9 mouse cellular contexts compared by ENCODE assay signal in the genomic region with DNA sequence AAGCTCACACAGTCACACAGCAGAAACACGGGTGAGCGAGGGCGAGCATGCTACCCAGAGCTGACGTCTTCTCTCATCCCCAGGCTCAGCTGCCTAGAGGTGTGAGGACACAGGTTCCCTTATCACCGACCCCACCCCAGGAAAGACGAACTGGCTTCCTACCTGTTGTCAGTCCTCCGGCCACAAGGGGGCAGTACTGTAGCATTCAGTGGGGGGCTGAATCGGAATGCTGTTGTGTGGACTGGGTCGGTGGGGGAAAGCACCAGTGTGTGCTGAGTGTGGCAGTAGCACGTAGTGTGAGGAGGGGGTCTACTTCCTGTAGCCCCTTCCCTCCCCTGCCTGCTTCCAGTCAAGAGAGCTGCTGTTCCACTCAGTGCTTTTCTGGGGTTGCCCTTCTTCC. TPM values are rescaled to one million over a fixed set of nuclear protein-coding genes. Genes with fewer than 3 reads are reported as not detected.
DNase-seq lines count a peak whose midpoint lies in the region; ATAC-seq lines count a peak whose summit lies in the region.
"Had no signal": no experiment of that assay in that cellular context is flagged by ENCODE, and none has a peak within 500 bp of the region (broad histone marks: within the 10 kb centered on the region; RNA-seq: fewer than 3 reads in every experiment).

No protein-coding gene starts in this region.

- peaks cover 13% of the 10 kb centered on the region; the same call in 1 of the 2 replicates for H3K27me3 ChIP-seq in forebrain, embryonic 10.5 days (ENCODE audit: poor library complexity, severe bottlenecking)
- H3K27me3 ChIP-seq in forebrain, embryonic 14.5 days (replicated peaks; ENCODE audit: control insufficient read depth, insufficient read depth, low read length), result no peaks in the 10 kb centered on the region
- 0 out of 2 replicates have a peak, but pooled peaks cover 2% of the 10 kb centered on the region for H3K27me3 ChIP-seq in neural tube, embryonic 15.5 days (replicated peaks)
- no peaks in the 10 kb centered on the region for H3K27me3 ChIP-seq in neural tube, embryonic 11.5 days (ENCODE audit: control insufficient read depth, insufficient read depth, low read length)
- H3K27me3 ChIP-seq: stomach, embryonic 15.5 days had no signal

- no peaks in the 10 kb centered on the region for H3K36me3 ChIP-seq in forebrain, embryonic 10.5 days (replicated peaks)
- no peaks in the 10 kb centered on the region for H3K36me3 ChIP-seq in forebrain, embryonic 14.5 days (ENCODE audit: control insufficient read depth, insufficient read depth, low read length)
- H3K36me3 ChIP-seq in neural tube, embryonic 15.5 days, result no peaks in the 10 kb centered on the region
- H3K36me3 ChIP-seq in neural tube, embryonic 11.5 days (ENCODE audit: control insufficient read depth, insufficient read depth, low read length), result no peaks in the 10 kb centered on the region
- H3K36me3 ChIP-seq: stomach, embryonic 15.5 days had no signal

- H3K27ac ChIP-seq in forebrain, embryonic 10.5 days, result no peak overlapping the region
- no peak overlapping the region for H3K27ac ChIP-seq in forebrain, embryonic 14.5 days (ENCODE audit: low read depth, low read length)
- no peak overlapping the region for H3K27ac ChIP-seq in neural tube, embryonic 15.5 days (replicated peaks)
- no peak overlapping the region for H3K27ac ChIP-seq in neural tube, embryonic 11.5 days (ENCODE audit: low read depth, low read length)
- H3K27ac ChIP-seq: stomach, embryonic 15.5 days had no signal

- no peak for ATAC-seq in forebrain, embryonic 14.5 days
- ATAC-seq in neural tube, embryonic 15.5 days (ENCODE audit: low FRiP score), result no peak
- ATAC-seq in inflammation-experienced regulatory T-cells, adult 6 months, result peak; percentile 54
- no peak for ATAC-seq in neural tube, embryonic 11.5 days (ENCODE audit: insufficient read depth, low FRiP score, low TSS enrichment)

- no peak overlapping the region for H3K4me3 ChIP-seq in forebrain, embryonic 10.5 days
- no peak overlapping the region for H3K4me3 ChIP-seq in forebrain, embryonic 14.5 days (ENCODE audit: low read depth, low read length)
- H3K4me3 ChIP-seq in neural tube, embryonic 15.5 days (replicated peaks), result no peak overlapping the region
- no peak overlapping the region for H3K4me3 ChIP-seq in neural tube, embryonic 11.5 days (ENCODE audit: low read depth, low read length)
- H3K4me3 ChIP-seq: stomach, embryonic 15.5 days had no signal

- peak; percentile 51 for DNase-seq in forebrain, embryonic 10.5 days (ENCODE audit: extremely low spot score, low spot score)
- no peak for DNase-seq in forebrain, embryonic 14.5 days (ENCODE audit: low spot score)
- peak; percentile 53 for DNase-seq in neural tube, embryonic 10.5 days (ENCODE audit: extremely low spot score, low spot score)
- peak; percentile 26 for DNase-seq in c-Kit-positive CD71-positive TER-119-positive erythroid progenitor cells, embryonic 14.5 days (ENCODE audit: low spot score)
- peak; percentile 57 for DNase-seq in neural tube, embryonic 11.5 days (ENCODE audit: low spot score)
- DNase-seq in thymus, postnatal 4 days, result peak; percentile 91

- WGBS in forebrain, embryonic 10.5 days, result 40% methylated on average over 10 of the region's 10 CpGs
- WGBS in forebrain, embryonic 14.5 days, result 45% methylated on average over 10 of the region's 10 CpGs
- WGBS in neural tube, embryonic 15.5 days, result 49% methylated on average over 10 of the region's 10 CpGs
- 42% methylated on average over 10 of the region's 10 CpGs for WGBS in neural tube, embryonic 11.5 days

- peaks cover 34% of the 10 kb centered on the region for H3K4me1 ChIP-seq in forebrain, embryonic 10.5 days
- H3K4me1 ChIP-seq in forebrain, embryonic 14.5 days (ENCODE audit: control insufficient read depth, insufficient read depth, low read length), result peaks cover 11% of the 10 kb centered on the region
- peaks cover 23% of the 10 kb centered on the region for H3K4me1 ChIP-seq in neural tube, embryonic 15.5 days
- H3K4me1 ChIP-seq in neural tube, embryonic 11.5 days (ENCODE audit: control insufficient read depth, insufficient read depth, low read length), result peaks cover 13% of the 10 kb centered on the region

- H3K4me2 ChIP-seq in forebrain, embryonic 14.5 days (ENCODE audit: low read length), result no peak overlapping the region
- no peak overlapping the region for H3K4me2 ChIP-seq in neural tube, embryonic 15.5 days
- H3K4me2 ChIP-seq in neural tube, embryonic 11.5 days (ENCODE audit: low read depth), result no peak overlapping the region
- H3K4me2 ChIP-seq: stomach, embryonic 15.5 days had no signal

- H3K9me3 ChIP-seq in forebrain, embryonic 10.5 days, result no peaks in the 10 kb centered on the region
- no peaks in the 10 kb centered on the region for H3K9me3 ChIP-seq in forebrain, embryonic 14.5 days (replicated peaks; ENCODE audit: control insufficient read depth, low read length)
- H3K9me3 ChIP-seq in neural tube, embryonic 15.5 days (replicated peaks), result no peaks in the 10 kb centered on the region
- H3K9me3 ChIP-seq in neural tube, embryonic 11.5 days (ENCODE audit: control insufficient read depth, low read length), result no peaks in the 10 kb centered on the region
- H3K9me3 ChIP-seq: stomach, embryonic 15.5 days had no signal

- H3K9ac ChIP-seq in forebrain, embryonic 14.5 days (ENCODE audit: low read length), result no peak overlapping the region
- H3K9ac ChIP-seq in neural tube, embryonic 15.5 days (replicated peaks), result no peak overlapping the region
- H3K9ac ChIP-seq in neural tube, embryonic 11.5 days (ENCODE audit: low read length), result no peak overlapping the region
- H3K9ac ChIP-seq: stomach, embryonic 15.5 days had no signal

RNA-seq across cellular contexts. Expression of a gene that starts 16.3 kb away (rescaled TPM):
- polyA plus RNA-seq in forebrain, embryonic 10.5 days (2016; fragmentation: Nextera tagmentation; extraction: Ambion mirVana), result 0.05 and 0.16 TPM in 2 replicates
- polyA plus RNA-seq in forebrain, embryonic 14.5 days (2014; fragmentation: Nextera tagmentation; extraction: Ambion mirVana), result 2.4 and 3.2 TPM in 2 replicates
- 10.1 and 10.3 TPM in 2 replicates for polyA plus RNA-seq in neural tube, embryonic 15.5 days (2015; fragmentation: Nextera tagmentation; extraction: Ambion mirVana)
- polyA plus RNA-seq in inflammation-experienced regulatory T-cells, adult 6 months (2017; shearing (Covaris generic)), result not detected
- 0.37 and 0.54 TPM in 2 replicates for polyA plus RNA-seq in neural tube, embryonic 11.5 days (2014; fragmentation: Nextera tagmentation; extraction: Ambion mirVana)

RNA-seq across cellular contexts. Expression of a gene that starts 39.1 kb away (rescaled TPM):
- not detected in 2 replicates for polyA plus RNA-seq in forebrain, embryonic 10.5 days (2016; fragmentation: Nextera tagmentation; extraction: Ambion mirVana)
- polyA plus RNA-seq in forebrain, embryonic 14.5 days (2014; fragmentation: Nextera tagmentation; extraction: Ambion mirVana), result not detected in 2 replicates
- 0.29 and 0.37 TPM in 2 replicates for polyA plus RNA-seq in neural tube, embryonic 15.5 days (2015; fragmentation: Nextera tagmentation; extraction: Ambion mirVana)
- polyA plus RNA-seq in inflammation-experienced regulatory T-cells, adult 6 months (2017; shearing (Covaris generic)), result under 1 TPM in 1 of 3 experiments, not detected in 2; 0.22 TPM
- polyA plus RNA-seq in neural tube, embryonic 11.5 days (2014; fragmentation: Nextera tagmentation; extraction: Ambion mirVana), result 1.6 and 1.9 TPM in 2 replicates

RNA-seq across cellular contexts. Expression of a gene that starts 46.8 kb away (rescaled TPM):
- 3.8 and 5.3 TPM in 2 replicates for polyA plus RNA-seq in forebrain, embryonic 10.5 days (2016; fragmentation: Nextera tagmentation; extraction: Ambion mirVana)
- polyA plus RNA-seq in forebrain, embryonic 14.5 days (2014; fragmentation: Nextera tagmentation; extraction: Ambion mirVana), result 10.4 TPM in 2 replicates
- 7.2 and 7.7 TPM in 2 replicates for polyA plus RNA-seq in neural tube, embryonic 15.5 days (2015; fragmentation: Nextera tagmentation; extraction: Ambion mirVana)
- not detected for polyA plus RNA-seq in inflammation-experienced regulatory T-cells, adult 6 months (2017; shearing (Covaris generic))
- polyA plus RNA-seq in neural tube, embryonic 11.5 days (2014; fragmentation: Nextera tagmentation; extraction: Ambion mirVana), result 6.5 and 7.2 TPM in 2 replicates

RNA-seq across cellular contexts. Expression of a gene that starts 54.0 kb away (rescaled TPM):
- polyA plus RNA-seq in forebrain, embryonic 10.5 days (2016; fragmentation: Nextera tagmentation; extraction: Ambion mirVana), result not detected in 2 replicates
- polyA plus RNA-seq in forebrain, embryonic 14.5 days (2014; fragmentation: Nextera tagmentation; extraction: Ambion mirVana), result not detected in 2 replicates
- polyA plus RNA-seq in neural tube, embryonic 15.5 days (2015; fragmentation: Nextera tagmentation; extraction: Ambion mirVana), result 2.5 and 3.4 TPM in 2 replicates
- not detected for polyA plus RNA-seq in inflammation-experienced regulatory T-cells, adult 6 months (2017; shearing (Covaris generic))
- 11.5 and 14.5 TPM in 2 replicates for polyA plus RNA-seq in neural tube, embryonic 11.5 days (2014; fragmentation: Nextera tagmentation; extraction: Ambion mirVana)
